Mouse (Mus musculus): ENCODE results near the gene Cpne1. TPM values are rescaled to one million over a fixed set of nuclear protein-coding genes. Genes with fewer than 3 reads are reported as not detected.
A peak's percentile ranks its signal among the peaks of the same experiment; 100 is the strongest.

The Cpne1 gene
- total and polyA plus RNA-seq, 3 experiments = 33.0 to 39.8 (median 34.0) TPM

GRCm38 (mm10) chr2:156143953-156144724, 32.4 kb upstream of the Cpne1 start, which contains the start of the genes Romo1 and Nfs1:
Romo1 (plus strand) TSS chr2:156144039.
Nfs1 (minus strand) TSS chr2:156144186.
- Histone ChIP-seq H3K27me3 (replicated peaks) (no peaks in the 10 kb centered on the region), H3K9me3 (replicated peaks; ENCODE audit: low read length) (no peaks in the 10 kb centered on the region), H3K4me1 (ENCODE audit: control insufficient read depth in 1 of 2, insufficient read depth in 2 of 2) (peaks cover 0 to 15% of the 10 kb centered on the region in 2 experiments; a peak in 2 of 4 replicates), H3K9ac (ENCODE audit: insufficient read depth, low read depth) (peak within 1 kb of the TSS; percentile 69), H3K79me2 (replicated peaks; ENCODE audit: control insufficient read depth, extremely low read depth, insufficient read depth, poor library complexity, severe bottlenecking) (peaks cover 19% of the 10 kb centered on the region), H3K36me3 (replicated peaks in 1 of 2; ENCODE audit: control insufficient read depth in 1 of 2, insufficient read depth in 1 of 2, low read length in 1 of 2) (peaks cover 35 to 54% of the 10 kb centered on the region in 2 experiments), H3K4me3 (replicated peaks in 1 of 3; ENCODE audit: low read depth in 2 of 3, low read length in 2 of 3, poor library complexity in 1 of 3) (peak within 1 kb of the TSS; percentile 52 to 93 (median 82)), H3K27ac (ENCODE audit: insufficient read depth, low read depth) (peak within 1 kb of the TSS; percentile 91), H3K4me2 (ENCODE audit: insufficient read depth, low read depth, poor library complexity, severe bottlenecking) (peak within 1 kb of the TSS; percentile 98)
- TF ChIP-seq POLR2AphosphoS2 (IDR thresholded peaks at IDR 0.05; ENCODE audit: low read depth, low read length) (peak; percentile 85; the same call in 1 of the 2 replicates), MYC (IDR thresholded peaks at IDR 0.05; ENCODE audit: low read depth, low read length) (peak; percentile 90), ZMIZ1 (IDR thresholded peaks at IDR 0.05; ENCODE audit: low read depth, low read length) (peak; percentile 91), KAT2A (IDR thresholded peaks at IDR 0.05; ENCODE audit: insufficient replicate concordance, low read length) (no peak), EP300 (IDR thresholded peaks at IDR 0.05; ENCODE audit: low read length) (no peak), POLR2A (IDR thresholded peaks at IDR 0.05; ENCODE audit: low read depth, low read length) (peak; percentile 90), CHD2 (IDR thresholded peaks at IDR 0.05; ENCODE audit: low read length) (peak; percentile 89; the same call in 1 of the 2 replicates), TBP (conservative IDR thresholded peaks at IDR 0.05; ENCODE audit: low read depth, low read length) (0 out of 2 replicates have a peak, but pooled peaks have one; percentile 46), ZC3H11A (IDR thresholded peaks at IDR 0.05; ENCODE audit: low read depth, low read length) (no peak), MAFK (IDR thresholded peaks at IDR 0.05; ENCODE audit: insufficient replicate concordance, low read length) (no peak), USF1 (IDR thresholded peaks at IDR 0.05; ENCODE audit: low read depth, low read length) (no peak), MXI1 (IDR thresholded peaks at IDR 0.05; ENCODE audit: low read depth, low read length) (no peak; the same call in 1 of the 2 replicates), ELF1 (IDR thresholded peaks at IDR 0.05; ENCODE audit: low read depth, low read length) (no peak; the same call in 1 of the 2 replicates), SIN3A (IDR thresholded peaks at IDR 0.05; ENCODE audit: low read length) (peak; percentile 93), RAD21 (IDR thresholded peaks at IDR 0.05; ENCODE audit: low read depth, low read length) (no peak), BHLHE40 (IDR thresholded peaks at IDR 0.05; ENCODE audit: low read depth, low read length) (no peak), SMC3 (IDR thresholded peaks at IDR 0.05; ENCODE audit: low read depth, low read length) (no peak), RCOR1 (conservative IDR thresholded peaks at IDR 0.05; ENCODE audit: low read depth, low read length) (no peak), ZNF384 (IDR thresholded peaks at IDR 0.05; ENCODE audit: low read depth, low read length) (no peak), NELFE (IDR thresholded peaks at IDR 0.05; ENCODE audit: low read depth, low read length) (no peak; the same call in 1 of the 2 replicates), CTCF (conservative IDR thresholded peaks at IDR 0.05 in 1 of 2, IDR thresholded peaks at IDR 0.05 in 1 of 2; ENCODE audit: low read depth in 2 of 2, low read length in 2 of 2) (peak in 1 of 2 experiments; percentile 64; a peak in 2 of 4 replicates), E2F4 (IDR thresholded peaks at IDR 0.05; ENCODE audit: insufficient replicate concordance, low read depth, low read length) (no peak), HCFC1 (IDR thresholded peaks at IDR 0.05; ENCODE audit: low read depth, low read length) (peak; percentile 90), ZKSCAN1 (IDR thresholded peaks at IDR 0.05; ENCODE audit: borderline replicate concordance, low read depth, low read length) (no peak), IRF4 (IDR thresholded peaks at IDR 0.05; ENCODE audit: low read depth, low read length) (no peak; the same call in 1 of the 2 replicates), NRF1 (IDR thresholded peaks at IDR 0.05; ENCODE audit: low read depth, low read length) (peak; percentile 80)
- in situ Hi-C loops (cut with MboI; ENCODE audit: low pct_ligation_motif_present, low pct_unique_long_range_greater_than_20kb, low sequenced_read_pairs) (loop anchor here (25.0 kb wide), 1 partner anchor 307 kb away; the partner anchor contains the start of genes Eif6 and Fam83c), dilution Hi-C loops (cut with MboI; ENCODE audit: extremely low pct_ligation_motif_present, extremely low pct_unique_long_range_greater_than_20kb, low sequenced_read_pairs) (no loop called here)
- DNase-seq (ENCODE audit: extremely low read depth) = peak; percentile 94

Measured in CH12.LX (cell line).